Mouse (Mus musculus) intestine, postnatal 0 days (tissue): ENCODE data around the gene Tnfsf10. TPM values are rescaled to one million over a fixed set of nuclear protein-coding genes. Genes with fewer than 3 reads are reported as not detected.

Experiments used
- ATAC-seq: fragments of 200-750 bp; cut with Nextera tagmentation; 2 replicates; pipeline ENCODE4 v1.8.0; 2017; ENCODE audit warnings: mild to moderate bottlenecking, moderate TSS enrichment, moderate library complexity
- H3K27ac ChIP-seq: fragments of 300-500 bp; sonication (generic); 2 replicates; pipeline ENCODE4 v1.5.1; 2014; ENCODE audit warnings: mild to moderate bottlenecking, low read depth, low read length, moderate library complexity
- H3K27me3 ChIP-seq: fragments of 300-500 bp; sonication (generic); replicated peaks from 2 replicates; pipeline ENCODE4 v1.6.1; 2014; ENCODE audit warnings: low read length, mixed read lengths; ENCODE audit not compliant: control insufficient read depth, insufficient read depth
- H3K36me3 ChIP-seq: fragments of 300-500 bp; sonication (generic); 2 replicates; pipeline ENCODE4 v1.6.1; 2014; ENCODE audit warnings: mild to moderate bottlenecking, moderate library complexity; ENCODE audit not compliant: control insufficient read depth, insufficient read depth
- H3K4me1 ChIP-seq: fragments of 300-500 bp; sonication (generic); replicated peaks from 2 replicates; pipeline ENCODE4 v1.6.1; 2014; ENCODE audit warnings: antibody characterized with exemption, low read length, mixed read lengths; ENCODE audit not compliant: control insufficient read depth, insufficient read depth
- H3K4me2 ChIP-seq: fragments of 300-500 bp; sonication (generic); replicated peaks from 2 replicates; pipeline ENCODE4 v1.6.1; 2014; ENCODE audit warnings: low read depth, mild to moderate bottlenecking, moderate library complexity
- H3K4me3 ChIP-seq: fragments of 300-500 bp; sonication (generic); 2 replicates; pipeline ENCODE4 v1.5.1; 2014; ENCODE audit warnings: low read depth, low read length
- H3K9ac ChIP-seq: fragments of 300-500 bp; sonication (generic); 2 replicates; pipeline ENCODE4 v1.6.1; 2014; ENCODE audit warnings: mild to moderate bottlenecking, low read depth, low read length
- H3K9me3 ChIP-seq: fragments of 300-500 bp; sonication (generic); 2 replicates; pipeline ENCODE4 v1.6.1; 2016; ENCODE audit warnings: mixed run types; ENCODE audit not compliant: control insufficient read depth
- CTCF ChIP-seq: sonication (generic); IDR thresholded peaks from 2 replicates; pipeline ENCODE4 v1.5.1; 2016; ENCODE audit warnings: low read depth, mild to moderate bottlenecking, control low read depth, antibody characterized with exemption, moderate library complexity
- WGBS: fragments of 180-500 bp; shearing (Covaris S2); extraction: QIAGEN DNeasy Blood & Tissue Kit; methylation state at CpG from one replicate; pipeline ENCODE4 v1.1.7; 2014; 5-methylcytosine and 5-hydroxymethylcytosine counted together
- polyA plus RNA-seq: library from polyadenylated mRNA; unstranded; fragments of >200 nt; fragmentation: Nextera tagmentation; extraction: Ambion mirVana; gene quantifications from 2 replicates; pipeline ENCODE4 v1.2.1, GENCODE M21; 2015

The Tnfsf10 gene
- polyA plus RNA-seq, 1 experiment from 2014 or later = 3.1 TPM

DNA sequence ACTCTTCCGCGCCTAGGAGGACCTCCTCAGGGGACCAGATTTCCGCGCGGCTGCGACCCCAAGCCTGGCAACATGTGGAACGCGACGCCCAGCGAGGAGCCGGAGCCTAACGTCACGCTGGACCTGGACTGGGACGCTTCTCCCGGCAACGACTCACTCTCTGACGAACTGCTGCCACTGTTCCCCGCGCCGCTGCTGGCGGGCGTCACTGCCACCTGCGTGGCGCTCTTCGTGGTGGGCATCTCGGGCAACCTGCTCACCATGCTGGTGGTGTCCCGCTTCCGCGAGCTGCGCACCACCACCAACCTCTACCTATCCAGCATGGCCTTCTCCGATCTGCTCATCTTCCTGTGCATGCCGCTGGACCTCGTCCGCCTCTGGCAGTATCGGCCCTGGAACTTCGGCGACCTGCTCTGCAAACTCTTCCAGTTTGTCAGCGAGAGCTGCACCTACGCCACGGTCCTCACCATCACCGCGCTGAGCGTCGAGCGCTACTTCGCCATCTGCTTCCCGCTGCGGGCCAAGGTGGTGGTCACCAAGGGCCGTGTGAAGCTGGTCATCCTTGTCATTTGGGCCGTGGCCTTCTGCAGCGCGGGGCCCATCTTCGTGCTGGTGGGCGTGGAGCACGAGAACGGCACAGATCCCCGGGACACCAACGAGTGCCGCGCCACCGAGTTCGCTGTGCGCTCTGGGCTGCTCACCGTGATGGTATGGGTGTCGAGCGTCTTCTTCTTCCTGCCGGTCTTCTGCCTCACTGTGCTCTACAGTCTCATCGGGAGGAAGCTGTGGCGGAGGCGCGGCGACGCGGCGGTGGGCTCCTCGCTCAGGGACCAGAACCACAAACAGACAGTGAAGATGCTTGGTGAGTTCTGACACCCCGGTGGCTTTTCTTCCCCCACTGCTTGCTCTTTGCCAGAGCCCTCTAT, 55.2 kb downstream of the Tnfsf10 start:
- no peak for ATAC-seq

DNA sequence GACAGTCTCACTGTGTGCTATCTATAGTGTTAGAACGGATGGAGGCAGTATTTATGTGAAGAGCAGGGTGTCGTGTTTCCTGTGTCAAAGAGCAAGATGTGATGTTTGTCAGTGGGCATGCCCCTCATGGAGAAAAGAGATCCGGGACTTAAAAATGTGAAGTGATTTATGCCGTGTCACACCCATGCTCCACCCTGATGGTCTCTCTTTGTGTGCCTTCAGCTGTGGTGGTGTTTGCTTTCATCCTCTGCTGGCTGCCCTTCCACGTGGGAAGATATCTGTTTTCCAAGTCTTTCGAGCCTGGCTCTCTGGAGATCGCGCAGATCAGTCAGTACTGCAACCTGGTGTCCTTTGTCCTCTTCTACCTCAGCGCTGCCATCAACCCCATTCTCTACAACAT, 57.6 kb downstream of the Tnfsf10 start:
- peaks cover 40% of the 10 kb centered on the region for H3K27me3 ChIP-seq
- ATAC-seq = no peak
- no peak overlapping the region for H3K9ac ChIP-seq
- no peak overlapping the region for H3K27ac ChIP-seq
- no peaks in the 10 kb centered on the region for H3K36me3 ChIP-seq
- 35% methylated on average over 9 of the region's 9 CpGs for WGBS
- no peak overlapping the region for H3K4me2 ChIP-seq
- no peak for TF ChIP-seq CTCF
- no peaks in the 10 kb centered on the region for H3K9me3 ChIP-seq
- H3K4me1 ChIP-seq = no peaks in the 10 kb centered on the region
- no peak overlapping the region for H3K4me3 ChIP-seq

More for the DNA sequence above, 55.2 kb downstream of the Tnfsf10 start:
- H3K4me3 ChIP-seq = no peak overlapping the region
- peak overlapping the region; percentile 24; the same call in 1 of the 2 replicates for H3K4me2 ChIP-seq
- H3K27ac ChIP-seq = no peak overlapping the region
- H3K9me3 ChIP-seq = no peaks in the 10 kb centered on the region
- peaks cover 38% of the 10 kb centered on the region for H3K27me3 ChIP-seq
- no peak overlapping the region for H3K9ac ChIP-seq
- WGBS = 3% methylated on average over 77 of the region's 77 CpGs
- H3K4me1 ChIP-seq = no peaks in the 10 kb centered on the region
- no peak for TF ChIP-seq CTCF
- H3K36me3 ChIP-seq = no peaks in the 10 kb centered on the region

DNA sequence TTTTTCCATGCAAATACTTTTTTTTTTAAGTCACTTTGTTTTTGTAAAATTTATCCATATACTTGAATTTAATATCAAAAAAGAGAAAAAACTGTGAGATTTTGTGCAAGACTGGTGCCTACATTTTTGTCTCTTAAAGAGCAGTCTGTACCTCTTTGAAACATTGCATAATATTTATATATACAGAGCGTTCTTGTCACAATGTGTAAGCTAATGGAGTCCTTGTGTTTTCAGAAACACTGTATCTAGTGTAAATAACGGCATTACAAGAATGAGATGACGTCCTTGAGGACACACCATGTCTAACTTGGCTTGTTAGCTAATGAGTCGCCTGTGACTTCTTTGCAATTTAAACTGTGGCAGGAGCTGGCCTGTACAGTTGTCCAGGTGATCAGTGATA, 61.1 kb downstream of the Tnfsf10 start:
- Histone ChIP-seq H3K27me3 (peaks cover 10% of the 10 kb centered on the region), H3K9me3 (no peaks in the 10 kb centered on the region), H3K4me3 (no peak overlapping the region), H3K4me2 (no peak overlapping the region), H3K27ac (no peak overlapping the region), H3K4me1 (no peaks in the 10 kb centered on the region), H3K9ac (no peak overlapping the region), H3K36me3 (no peaks in the 10 kb centered on the region)
- no peak for TF ChIP-seq CTCF
- 48% methylated on average over 4 of the region's 4 CpGs for WGBS
- ATAC-seq = no peak

DNA sequence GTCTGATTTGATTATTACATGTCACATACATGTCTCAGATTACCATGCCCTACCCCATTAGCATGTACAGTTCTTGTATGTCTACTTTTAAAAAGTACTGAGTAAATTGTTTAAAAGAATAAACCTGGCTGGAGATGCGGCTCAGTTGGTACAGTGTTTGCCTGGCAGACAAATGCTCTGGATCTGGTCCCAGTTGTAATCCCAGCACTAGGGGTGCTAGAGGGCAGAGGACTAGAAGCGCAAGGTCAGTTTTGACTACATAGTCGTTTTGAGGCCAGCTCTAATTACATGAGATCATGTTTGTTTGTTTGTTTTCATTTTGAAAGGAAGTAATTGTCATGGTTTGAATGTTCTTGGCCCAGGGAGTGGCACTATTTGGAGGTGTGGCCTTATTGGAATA, 68.0 kb downstream of the Tnfsf10 start:
- ATAC-seq = no peak
- WGBS = 65% methylated on average over 3 of the region's 3 CpGs
- Histone ChIP-seq H3K4me1 (no peaks in the 10 kb centered on the region), H3K9me3 (no peaks in the 10 kb centered on the region), H3K9ac (no peak overlapping the region), H3K36me3 (no peaks in the 10 kb centered on the region), H3K4me2 (no peak overlapping the region), H3K27me3 (no peaks in the 10 kb centered on the region), H3K4me3 (no peak overlapping the region), H3K27ac (no peak overlapping the region)
- peak; percentile 46; the same call in 1 of the 2 replicates for TF ChIP-seq CTCF

DNA sequence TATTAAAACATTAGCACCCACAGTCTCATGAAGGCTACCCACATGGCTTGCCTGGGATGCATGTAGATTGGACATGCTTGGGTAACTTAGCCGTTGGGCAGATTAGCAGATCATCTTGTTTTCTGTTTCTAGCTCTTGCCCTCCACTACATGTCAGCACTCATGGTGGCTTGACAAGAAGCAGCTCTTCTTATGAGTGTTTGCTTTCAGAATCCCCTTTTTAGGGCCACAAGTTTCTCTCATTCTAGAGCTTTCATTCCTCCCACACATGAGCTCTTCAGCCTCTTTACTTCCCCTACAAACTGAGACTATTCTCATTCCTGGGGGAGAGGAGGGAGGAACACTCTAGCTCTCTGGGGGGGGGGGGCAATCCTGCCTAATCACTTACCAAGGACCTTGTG, 73.1 kb downstream of the Tnfsf10 start:
- Histone ChIP-seq H3K27me3 (no peaks in the 10 kb centered on the region), H3K36me3 (no peaks in the 10 kb centered on the region), H3K4me2 (no peak overlapping the region), H3K9ac (no peak overlapping the region), H3K4me1 (no peaks in the 10 kb centered on the region), H3K4me3 (no peak overlapping the region), H3K27ac (no peak overlapping the region), H3K9me3 (no peaks in the 10 kb centered on the region)
- no peak for ATAC-seq
- 68% methylated on average over 1 of the region's 1 CpGs for WGBS
- TF ChIP-seq CTCF = no peak

Other genes starting within 250 kb of the Tnfsf10 start
- 8.4 and 9.1 TPM in 2 replicates for gene Ect2, start 163.2 kb upstream of the Tnfsf10 start, polyA plus RNA-seq
- gene Nceh1, start 134.1 kb upstream of the Tnfsf10 start, polyA plus RNA-seq = 12.6 and 15.0 TPM in 2 replicates
- gene Ghsr, start 54.3 kb downstream of the Tnfsf10 start, polyA plus RNA-seq = 0.04 TPM in 1 of 2 replicates, not detected in the other